Mouse (Mus musculus) liver, adult (tissue): ENCODE data around the gene Mis18a.

Experiments
- GATA4 ChIP-seq: IDR thresholded peaks from 2 replicates; pipeline ENCODE4 v1.6.1; 2014; ENCODE audit warnings: mild to moderate bottlenecking, low read length; ENCODE audit not compliant: insufficient replicate concordance

Gene Mis18a

DNA sequence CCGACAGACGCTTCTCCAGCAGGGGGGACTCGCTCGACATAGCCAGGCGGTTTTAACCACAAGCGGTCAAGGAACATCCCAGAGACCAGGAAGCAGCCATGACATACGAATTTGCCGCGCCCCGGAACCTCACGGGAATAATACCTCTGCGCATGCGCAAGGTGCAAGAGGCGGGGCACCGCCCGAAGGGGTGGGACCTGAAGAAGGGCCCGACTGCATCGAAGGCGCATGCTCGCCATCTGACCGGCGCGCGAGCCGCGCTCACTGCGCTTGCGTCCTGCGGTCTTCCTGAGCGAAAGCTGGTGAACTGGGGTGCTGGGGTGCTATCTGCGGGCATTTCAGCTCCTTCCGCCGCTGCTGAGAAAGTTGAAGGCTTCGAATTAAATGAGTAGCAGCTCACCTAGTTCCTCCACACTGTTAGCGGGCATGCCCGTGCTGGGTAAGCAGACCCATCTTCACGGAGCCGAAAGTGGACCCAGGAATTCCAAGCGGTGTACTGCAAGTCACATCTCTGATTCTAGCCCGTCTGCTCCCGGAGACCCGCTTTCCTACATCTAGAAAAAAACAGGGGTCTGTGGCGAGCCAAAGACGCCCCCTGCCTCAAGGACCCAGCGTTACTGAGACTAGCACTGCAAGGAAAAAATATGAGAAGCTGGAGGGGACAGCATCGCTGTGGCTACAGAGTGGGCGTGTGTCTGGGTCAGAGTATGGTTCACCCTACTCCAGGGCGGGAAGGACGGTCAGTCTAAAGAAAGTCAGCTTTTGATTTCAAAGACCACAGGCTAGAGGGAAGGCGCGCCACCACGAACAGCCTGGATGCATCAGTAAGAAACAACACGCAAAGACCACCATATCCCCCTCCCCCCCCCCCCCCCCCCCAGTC, at the start of gene Mis18a:
TSS of gene Mis18a (minus strand) at position 172 of the 883 bp plus-strand sequence.
- TF ChIP-seq GATA4: no peak; the same call in 1 of the 2 replicates

DNA sequence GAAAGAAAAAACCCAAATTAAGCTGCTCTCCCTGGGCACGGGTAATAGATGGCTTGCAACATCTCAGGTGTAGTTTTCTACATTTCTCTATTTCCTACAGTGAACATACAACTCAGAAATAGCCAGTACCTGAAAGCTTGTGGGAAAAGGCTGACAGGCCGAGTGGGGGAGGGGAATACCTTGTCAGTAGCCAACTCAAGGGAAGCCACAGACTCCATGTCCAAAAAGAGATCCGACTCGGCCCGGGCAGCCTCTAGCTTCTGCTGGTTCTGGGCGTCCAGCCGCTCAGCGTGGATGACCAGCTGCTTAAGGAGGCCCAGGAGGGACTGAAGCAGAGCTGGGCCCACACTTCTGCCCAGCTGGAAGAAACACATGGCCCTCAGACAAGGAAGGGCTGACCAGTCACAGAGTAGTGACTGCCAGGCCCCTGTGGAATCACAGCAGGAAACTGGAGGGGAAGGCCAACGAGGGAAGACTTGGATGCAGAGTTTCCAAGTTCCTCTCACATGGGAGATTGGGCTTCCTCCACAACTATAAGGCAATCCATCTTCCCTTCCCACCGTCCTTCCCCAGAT, 48.8 kb upstream of the Mis18a start:
- TF ChIP-seq GATA4: no peak

DNA sequence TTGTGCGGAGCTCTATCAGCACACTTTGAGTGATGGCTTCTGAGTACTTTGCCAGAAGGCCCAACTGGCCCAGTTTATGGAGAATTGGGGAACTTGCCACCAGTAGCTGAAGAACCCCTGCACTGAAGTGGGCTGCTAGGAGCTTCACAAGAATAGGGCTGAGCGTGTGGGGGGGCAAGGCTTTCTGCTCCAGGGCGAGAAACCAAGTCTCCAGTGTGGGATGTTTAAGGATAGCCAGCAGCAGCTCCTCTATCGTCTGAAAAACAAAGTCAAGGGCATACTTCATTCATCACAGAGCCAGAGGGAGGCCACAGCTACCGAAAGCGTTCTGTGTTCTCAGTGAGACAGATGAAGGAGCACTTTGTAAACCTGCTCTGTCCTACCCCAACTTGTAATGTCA, 47.4 kb upstream of the Mis18a start:
- TF ChIP-seq GATA4: no peak

DNA sequence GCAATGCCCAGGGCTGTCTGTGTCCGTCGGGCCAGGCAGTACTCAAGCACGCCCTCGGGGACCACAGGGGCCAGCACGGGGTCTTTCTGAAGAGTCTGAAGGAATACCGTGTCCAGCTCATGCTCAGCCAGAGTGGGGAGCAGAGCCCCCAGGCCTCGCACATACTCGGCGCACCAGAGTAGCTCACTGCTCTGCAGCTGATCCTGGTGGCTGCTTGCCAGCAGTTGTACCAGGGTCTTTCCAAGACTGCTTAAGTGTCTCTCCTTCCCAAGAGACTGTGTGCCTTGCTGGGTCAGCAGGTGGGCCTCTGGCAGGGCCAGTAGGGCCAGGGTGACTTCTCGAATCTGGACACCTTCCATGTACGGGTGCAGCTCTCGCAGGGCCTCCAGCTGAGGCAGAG, 47.0 kb upstream of the Mis18a start:
- TF ChIP-seq GATA4: no peak

DNA sequence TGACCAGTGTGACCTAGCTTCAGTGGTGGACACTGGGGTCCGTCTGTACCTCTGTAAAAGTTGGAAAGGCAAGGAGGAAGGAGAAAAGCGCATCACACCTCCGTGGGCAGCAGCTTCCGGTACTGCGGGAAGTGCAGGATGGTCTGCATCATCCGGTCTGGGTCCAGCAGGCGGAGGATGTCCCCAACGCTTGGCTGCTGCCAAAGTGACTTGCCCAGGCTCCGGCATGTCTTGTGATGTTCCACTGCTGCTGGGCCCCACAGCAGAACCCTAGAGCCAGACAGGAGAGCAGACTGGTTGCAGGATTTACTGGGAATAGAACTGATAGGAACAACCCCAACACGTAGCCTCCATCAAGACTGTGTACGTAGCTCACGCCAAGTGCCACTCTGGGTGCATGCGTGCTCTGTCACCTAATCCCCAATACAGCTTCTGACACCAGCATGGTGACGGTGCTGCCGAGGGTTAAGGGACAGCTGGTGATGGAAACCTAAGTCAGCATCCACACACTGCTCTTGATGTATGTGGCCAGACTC, 39.8 kb upstream of the Mis18a start:
- no peak for TF ChIP-seq GATA4

DNA sequence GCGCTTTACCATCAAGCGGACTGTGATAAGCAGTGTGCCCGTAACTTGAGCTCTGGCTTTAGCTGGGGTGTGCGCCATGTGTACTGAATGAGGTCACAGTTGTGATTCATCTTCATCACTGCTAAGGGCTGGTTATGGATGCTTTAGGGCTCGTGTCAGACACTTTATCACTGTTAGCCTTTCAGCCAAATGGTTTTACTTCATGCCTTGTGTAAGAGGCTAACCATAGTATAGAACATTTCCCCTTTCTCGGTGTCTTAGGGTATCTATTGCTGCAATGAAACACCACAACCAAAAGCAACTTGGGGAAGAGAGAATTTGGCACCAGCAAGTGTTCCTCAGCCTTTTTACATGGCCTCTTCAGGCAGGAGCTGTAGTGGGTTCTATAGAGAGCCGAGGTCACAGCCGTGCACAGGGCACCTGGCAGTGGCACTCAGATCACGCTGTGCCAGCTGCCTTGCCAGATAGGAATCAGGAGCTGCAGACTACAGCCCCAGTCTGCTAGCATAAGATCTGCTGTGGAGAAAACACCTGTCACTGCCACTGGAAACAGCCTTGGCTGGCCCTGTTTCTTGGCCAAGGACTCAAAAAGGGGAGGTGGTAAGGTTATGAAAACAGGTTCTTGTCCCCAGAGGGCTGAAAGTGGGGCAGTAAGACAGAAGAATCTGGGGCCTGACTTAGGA, 38.1 kb upstream of the Mis18a start:
- TF ChIP-seq GATA4: no peak

DNA sequence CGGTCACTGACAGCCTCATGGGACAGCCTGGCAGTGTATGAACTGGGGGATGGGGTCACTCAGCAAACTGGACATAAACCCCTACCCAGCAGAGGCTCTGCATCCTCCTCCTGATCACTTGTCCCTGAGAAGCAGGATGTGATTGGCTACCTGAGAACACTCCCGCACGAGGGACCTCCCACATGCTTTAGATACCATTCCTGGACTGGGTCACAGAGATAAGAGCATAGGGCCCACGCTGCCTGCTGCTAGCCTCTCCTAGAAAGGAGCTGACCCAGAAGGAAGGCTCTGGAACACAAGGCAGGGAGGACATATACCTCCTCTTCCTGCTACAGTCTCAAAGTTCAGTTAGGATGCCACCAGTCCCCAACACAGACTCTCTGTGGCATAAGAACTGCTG, 33.3 kb upstream of the Mis18a start:
- TF ChIP-seq GATA4: no peak

DNA sequence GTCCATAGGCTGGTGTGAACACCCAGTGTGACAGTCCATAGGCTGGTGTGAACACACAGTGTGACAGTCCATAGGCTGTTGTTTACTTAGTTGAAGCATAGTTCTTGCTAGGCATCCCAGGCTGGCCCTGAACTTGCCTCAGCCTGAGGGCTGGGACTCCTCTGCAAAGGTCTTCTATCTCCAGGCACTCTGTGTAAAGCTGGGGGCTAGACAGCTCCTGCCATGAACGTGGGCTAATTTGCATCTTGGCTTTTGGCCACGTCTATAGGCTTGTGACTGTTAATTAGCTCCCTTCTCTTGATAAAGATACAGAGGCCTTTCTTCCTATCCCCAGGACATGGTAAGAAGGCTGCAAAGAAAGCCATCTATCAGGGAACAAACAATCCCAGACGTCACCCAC, 32.1 kb upstream of the Mis18a start:
- no peak for TF ChIP-seq GATA4

DNA sequence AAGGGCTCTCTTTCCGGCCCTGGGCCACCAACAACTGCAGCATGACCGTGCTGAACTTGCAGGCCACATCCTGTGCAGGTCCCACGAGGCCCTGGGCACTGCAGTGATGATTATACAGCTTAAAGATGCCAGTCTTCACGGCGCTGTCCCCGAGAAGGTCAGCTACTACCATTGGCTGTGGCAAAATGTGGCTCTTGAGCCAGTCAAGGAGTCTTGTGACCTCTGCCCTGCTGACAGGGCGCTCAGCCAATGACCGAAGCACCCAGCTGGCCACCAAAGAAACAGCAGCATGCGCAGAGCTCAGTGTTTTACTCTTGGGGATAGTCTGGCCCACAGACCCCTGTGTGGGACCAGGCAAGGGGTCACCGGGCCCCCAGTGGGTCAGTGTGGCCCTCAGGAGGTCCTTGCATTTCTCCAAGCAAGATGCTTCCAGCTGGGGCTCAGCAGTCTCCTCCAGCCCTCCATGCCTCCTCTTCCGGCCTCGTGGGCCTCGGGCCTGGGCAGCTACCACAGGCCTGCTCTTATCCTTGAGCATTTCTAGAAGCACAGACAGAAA, 26.3 kb upstream of the Mis18a start:
- TF ChIP-seq GATA4: no peak

DNA sequence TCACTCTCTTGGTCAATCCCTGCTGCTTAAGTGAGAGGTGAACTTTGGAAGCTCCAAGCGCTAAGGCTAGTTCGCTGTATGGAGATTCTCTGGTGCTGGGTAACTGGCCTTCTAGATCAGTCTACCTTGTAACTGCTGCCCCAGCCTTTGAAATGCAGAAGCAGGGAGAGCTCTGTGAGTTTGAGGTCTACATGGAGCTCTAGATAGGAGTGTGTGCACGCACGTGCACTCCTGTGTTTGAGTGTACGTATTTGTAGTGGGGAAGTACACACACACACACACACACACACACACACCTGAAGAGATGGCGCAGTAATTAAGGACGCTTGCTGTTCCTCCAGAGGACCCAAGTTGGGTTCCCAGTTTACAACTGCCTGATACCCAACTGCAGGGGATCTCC, 21.0 kb upstream of the Mis18a start:
- TF ChIP-seq GATA4: no peak

DNA sequence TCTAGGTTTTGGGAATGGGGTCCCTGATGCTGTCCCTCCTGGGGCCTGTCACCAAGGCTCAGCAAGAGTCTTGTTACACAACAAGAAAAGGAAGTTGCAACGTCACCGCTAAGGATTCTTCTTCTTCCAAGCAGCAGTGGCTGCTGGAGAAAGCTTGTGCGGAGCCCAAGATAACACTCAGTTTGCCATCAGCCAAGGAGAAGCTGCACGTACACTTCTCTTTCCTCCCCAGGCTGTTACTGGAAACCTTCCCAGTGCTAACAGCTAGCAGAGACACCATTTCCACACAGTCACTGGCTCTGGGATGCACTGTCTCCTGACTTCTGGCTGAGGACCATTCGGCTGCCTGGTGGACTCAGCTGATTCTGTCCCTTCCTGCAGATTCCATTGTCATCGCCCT, 19.9 kb upstream of the Mis18a start:
- no peak for TF ChIP-seq GATA4

DNA sequence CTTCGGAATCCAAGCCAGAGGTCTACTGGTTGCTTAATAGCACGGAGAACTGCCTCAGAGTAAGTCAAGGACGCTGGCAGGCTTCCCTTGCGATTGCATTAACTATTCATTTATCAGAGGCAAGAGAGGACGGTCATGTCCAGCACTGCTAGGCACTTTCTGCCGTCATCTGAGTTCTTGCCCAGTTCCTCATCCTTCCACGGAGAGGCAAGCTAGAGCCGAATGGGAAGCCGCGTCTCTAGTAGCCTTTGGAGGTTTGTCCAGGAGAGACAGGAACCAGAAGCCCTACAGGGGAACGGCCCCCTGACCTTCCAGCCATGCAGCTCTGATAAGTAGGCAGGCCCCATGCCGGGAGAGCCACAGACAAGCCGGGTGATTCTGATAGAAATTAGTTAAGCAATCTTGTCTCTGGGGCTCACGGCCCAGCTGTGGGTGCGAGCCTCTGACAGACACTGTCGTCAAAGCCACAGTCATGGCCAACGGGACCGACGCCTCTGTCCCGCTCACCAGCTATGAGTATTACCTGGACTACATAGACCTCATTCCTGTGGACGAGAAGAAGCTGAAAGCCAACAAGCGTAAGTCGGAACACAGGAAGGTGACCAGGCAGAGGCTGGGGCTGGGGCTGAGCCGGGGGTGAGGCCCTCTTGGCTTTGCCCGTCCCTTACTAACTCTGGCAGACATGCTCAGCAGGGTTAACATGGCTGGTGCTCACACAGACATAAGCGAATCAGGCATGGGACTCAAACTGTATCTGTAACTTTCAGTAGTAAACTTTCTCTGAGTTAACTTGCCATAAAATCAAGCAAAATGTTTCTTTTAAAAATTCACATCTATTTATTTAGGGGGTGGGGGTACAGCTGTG, 11.1 kb upstream of the Mis18a start, which contains the start of gene Mrap:
TSS of gene Mrap (plus strand) at position 116 of the 865 bp plus-strand sequence.
- TF ChIP-seq GATA4: no peak; the same call in 1 of the 2 replicates

DNA sequence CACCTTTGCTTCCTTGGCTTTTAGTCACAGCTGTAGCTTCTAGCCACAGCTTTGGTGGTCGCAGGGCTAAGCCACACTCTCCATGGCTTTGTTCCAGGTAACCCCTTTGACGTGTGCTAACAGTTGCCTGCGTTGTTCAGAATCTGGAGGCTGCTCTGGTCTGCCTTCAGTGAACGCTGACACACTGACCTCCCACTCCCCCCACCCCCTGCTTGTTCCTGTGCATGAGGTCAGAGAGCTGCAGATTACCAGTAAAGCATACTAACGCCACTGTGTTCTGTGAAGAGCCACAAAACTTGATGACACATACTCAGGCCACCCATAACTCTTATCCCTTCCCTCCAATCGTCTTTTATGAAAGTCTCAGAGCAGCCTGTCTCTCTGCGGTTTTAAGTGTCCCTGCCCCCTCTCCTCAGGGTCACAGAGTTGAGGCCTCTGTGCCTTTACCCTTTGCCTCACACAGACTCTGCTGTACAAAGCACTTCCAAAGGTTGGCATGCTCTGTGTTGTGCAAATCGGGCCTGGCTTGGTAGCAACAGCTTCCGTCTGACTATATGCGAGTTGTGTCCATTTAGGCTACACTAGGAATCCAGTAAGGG, 9.6 kb upstream of the Mis18a start:
- no peak; the same call in 1 of the 2 replicates for TF ChIP-seq GATA4

DNA sequence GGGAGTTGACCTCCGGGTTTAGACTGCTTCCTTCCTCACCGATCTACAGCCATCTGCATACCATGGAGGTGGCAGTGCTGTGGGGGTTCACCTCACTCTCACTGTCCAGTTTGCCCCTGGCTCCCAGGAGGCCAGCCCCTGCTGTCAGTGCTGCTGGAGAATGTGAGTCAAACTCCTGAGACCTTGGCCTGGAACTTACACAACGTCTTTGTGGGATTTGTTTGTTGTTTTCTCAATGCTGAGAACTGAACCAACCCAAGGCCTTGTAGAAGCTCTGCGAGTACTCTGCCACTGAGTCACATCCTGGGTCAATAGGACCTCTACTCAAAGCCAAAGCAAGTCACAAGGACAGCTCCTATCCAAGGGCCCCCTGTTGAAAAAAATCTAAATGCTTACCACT, 8.4 kb upstream of the Mis18a start:
- TF ChIP-seq GATA4: no peak
